9 mouse cellular contexts compared by ENCODE assay signal in the genomic region with DNA sequence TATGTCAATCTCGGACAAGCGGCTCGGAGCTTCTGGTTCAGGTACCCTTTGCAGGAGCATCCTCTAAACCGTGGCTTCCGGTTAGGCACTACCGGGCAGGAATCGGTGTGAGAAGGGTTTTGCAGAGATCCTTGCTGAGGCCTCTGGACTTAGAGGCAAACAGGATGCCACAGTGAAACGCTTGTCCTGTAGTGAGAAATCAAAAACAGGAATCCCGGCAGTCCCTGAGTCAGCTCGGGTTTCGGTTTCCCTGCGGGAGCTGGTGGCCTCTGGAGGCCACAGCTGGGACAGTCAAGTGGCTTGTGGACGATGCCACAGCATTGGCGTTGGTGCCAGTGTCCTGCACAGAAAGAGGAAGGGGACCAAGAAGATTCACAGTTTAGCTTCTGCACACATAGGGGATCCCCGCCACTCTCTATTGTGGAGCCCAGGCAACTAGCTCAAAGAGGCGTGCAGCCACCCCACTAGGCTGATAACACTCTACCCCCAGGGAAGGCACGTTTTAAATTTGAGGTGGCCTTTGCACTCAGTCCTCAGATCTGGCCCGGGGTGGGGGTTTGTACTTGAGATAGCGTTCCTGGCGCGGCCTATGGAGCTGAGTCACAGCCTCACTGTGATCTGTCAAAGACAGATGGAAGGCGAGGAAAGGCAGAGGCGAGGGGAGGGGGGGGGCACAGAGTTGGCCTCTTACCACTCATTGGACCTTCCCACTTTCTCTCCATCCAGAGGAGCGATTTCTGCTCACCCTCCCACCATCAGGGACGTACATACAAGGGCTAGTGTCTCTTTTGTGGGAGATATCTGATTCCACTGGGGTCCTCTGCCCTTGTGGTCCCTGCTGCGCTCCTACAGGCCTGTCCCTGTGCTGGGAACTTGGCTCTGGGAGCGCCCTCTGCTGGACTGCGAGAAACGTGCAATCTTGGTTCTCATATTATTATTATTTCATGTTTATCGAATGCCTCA. TPM values are rescaled to one million over a fixed set of nuclear protein-coding genes. Genes with fewer than 3 reads are reported as not detected.
DNase-seq lines count a peak whose midpoint lies in the region; ATAC-seq lines count a peak whose summit lies in the region.
"Had no signal": no experiment of that assay in that cellular context is flagged by ENCODE, and none has a peak within 500 bp of the region (broad histone marks: within the 10 kb centered on the region; RNA-seq: fewer than 3 reads in every experiment).

No protein-coding gene starts in this region.

- 0 out of 2 replicates have a peak, but pooled peaks have one; percentile 19 for ATAC-seq in forebrain, embryonic 16.5 days
- peak; percentile 66 for ATAC-seq in hindbrain, embryonic 11.5 days (ENCODE audit: low FRiP score)
- ATAC-seq: Patski had no signal

- H3K27ac ChIP-seq in forebrain, embryonic 16.5 days (ENCODE audit: low read length) = 0 out of 2 replicates have a peak overlapping the region, but pooled peaks have one; percentile 13
- peak overlapping the region; percentile 4; the same call in 1 of the 2 replicates for H3K27ac ChIP-seq in hindbrain, embryonic 11.5 days (ENCODE audit: low read depth, low read length)
- H3K27ac ChIP-seq in macrophage = peak overlapping the region; percentile 98

- H3K9ac ChIP-seq in forebrain, embryonic 16.5 days (replicated peaks; ENCODE audit: low read depth, low read length) = no peak overlapping the region
- peak overlapping the region; percentile 1; the same call in 1 of the 2 replicates for H3K9ac ChIP-seq in hindbrain, embryonic 11.5 days (ENCODE audit: low read depth, low read length)

- WGBS in forebrain, embryonic 16.5 days = 15% methylated on average over 29 of the region's 30 CpGs
- WGBS in hindbrain, embryonic 11.5 days = 10% methylated on average over 30 of the region's 30 CpGs
- under 1% methylated on average over 30 of the region's 30 CpGs for WGBS in macrophage (ENCODE audit: missing documents)

- H3K27me3 ChIP-seq in forebrain, embryonic 16.5 days (replicated peaks; ENCODE audit: control insufficient read depth, insufficient read depth, low read length) = peaks cover 37% of the 10 kb centered on the region
- peaks cover 39% of the 10 kb centered on the region for H3K27me3 ChIP-seq in hindbrain, embryonic 11.5 days (ENCODE audit: control insufficient read depth, insufficient read depth, low read length)
- H3K27me3 ChIP-seq: Patski had no signal

- DNase-seq in cerebellum, adult 11-12 months = peak; percentile 42
- no peak for DNase-seq in cerebellum, adult 9-10 months
- DNase-seq in c-Kit-positive CD71-positive TER-119-positive erythroid progenitor cells, embryonic 14.5 days (ENCODE audit: low spot score) = peak; percentile 84
- peak; percentile 84 for DNase-seq in hindbrain, embryonic 11.5 days (ENCODE audit: low spot score)
- peak; percentile 60 to 83 for DNase-seq in layer of hippocampus, postnatal 25 days (ENCODE audit: extremely low spot score in 1 of 2, low spot score in 1 of 2)
- peak; percentile 81 for DNase-seq in right cerebral cortex, postnatal 4 days

- no peak overlapping the region for H3K4me2 ChIP-seq in forebrain, embryonic 16.5 days (ENCODE audit: low read length)
- peak overlapping the region; percentile 27 for H3K4me2 ChIP-seq in hindbrain, embryonic 11.5 days (replicated peaks; ENCODE audit: low read depth, low read length)

- H3K4me3 ChIP-seq in forebrain, embryonic 16.5 days (replicated peaks; ENCODE audit: low read length) = no peak overlapping the region
- H3K4me3 ChIP-seq in hindbrain, embryonic 11.5 days (ENCODE audit: low read depth, low read length) = no peak overlapping the region
- H3K4me3 ChIP-seq in macrophage (ENCODE audit: inconsistent target) = peak overlapping the region; percentile 51

- no peaks in the 10 kb centered on the region for H3K79me2 ChIP-seq in macrophage (ENCODE audit: inconsistent target)

- no peaks in the 10 kb centered on the region for H3K36me3 ChIP-seq in forebrain, embryonic 16.5 days (ENCODE audit: control insufficient read depth, insufficient read depth)
- H3K36me3 ChIP-seq in hindbrain, embryonic 11.5 days (ENCODE audit: control insufficient read depth, insufficient read depth, low read length) = no peaks in the 10 kb centered on the region
- no peaks in the 10 kb centered on the region for H3K36me3 ChIP-seq in macrophage (ENCODE audit: inconsistent target)

- H3K9me3 ChIP-seq in forebrain, embryonic 16.5 days (ENCODE audit: control insufficient read depth, low read length) = no peaks in the 10 kb centered on the region
- H3K9me3 ChIP-seq in hindbrain, embryonic 11.5 days (ENCODE audit: control insufficient read depth, low read length) = no peaks in the 10 kb centered on the region

- H3K4me1 ChIP-seq in forebrain, embryonic 16.5 days (replicated peaks; ENCODE audit: control insufficient read depth, insufficient read depth, low read length) = peaks cover 28% of the 10 kb centered on the region
- peaks cover 17% of the 10 kb centered on the region; the same call in 1 of the 2 replicates for H3K4me1 ChIP-seq in hindbrain, embryonic 11.5 days (replicated peaks; ENCODE audit: control insufficient read depth, insufficient read depth, low read length)

RNA-seq across cellular contexts. Expression of a gene that starts 2.9 kb away (rescaled TPM):
- polyA plus RNA-seq in forebrain, embryonic 16.5 days (2015; fragmentation: Nextera tagmentation; extraction: Ambion mirVana) = 24.9 and 32.0 TPM in 2 replicates
- 5.2 and 5.7 TPM in 2 replicates for polyA plus RNA-seq in hindbrain, embryonic 11.5 days (2014; fragmentation: Nextera tagmentation; extraction: Ambion mirVana)
- 10 to 100 TPM; 74.0 to 85.1 TPM for total RNA-seq in layer of hippocampus, postnatal 25 days (2021)
- 10 to 100 TPM in 21 of 26 experiments, 1 to 10 TPM in 5; 5.5 to 39.0 (median 18.5) TPM for total RNA-seq in macrophage (2018; cell fraction: chromatin; rRNA removed)
- total RNA-seq in macrophage (2018; cell fraction: cytosol; rRNA removed) = 1 to 10 TPM; 2.4 to 9.2 (median 7.3) TPM
- 10 to 100 TPM in 19 of 26 experiments, 1 to 10 TPM in 7; 4.9 to 34.1 (median 16.7) TPM for total RNA-seq in macrophage (2018; cell fraction: nucleus; rRNA removed)
- polyA plus RNA-seq in macrophage (2018) = 6.5 to 7.1 TPM (median 6.8 TPM) in 3 replicates

RNA-seq across cellular contexts. Expression of a gene that starts 18.7 kb away (rescaled TPM):
- 213 and 234 TPM in 2 replicates for polyA plus RNA-seq in forebrain, embryonic 16.5 days (2015; fragmentation: Nextera tagmentation; extraction: Ambion mirVana)
- polyA plus RNA-seq in hindbrain, embryonic 11.5 days (2014; fragmentation: Nextera tagmentation; extraction: Ambion mirVana) = 306 and 307 TPM in 2 replicates
- 100 to 1,000 TPM; 144 to 156 TPM for total RNA-seq in layer of hippocampus, postnatal 25 days (2021)
- total RNA-seq in macrophage (2018; cell fraction: chromatin; rRNA removed) = 10 to 100 TPM; 40.1 to 93.8 (median 70.7) TPM
- 100 to 1,000 TPM; 123 to 178 (median 150) TPM for total RNA-seq in macrophage (2018; cell fraction: cytosol; rRNA removed)
- total RNA-seq in macrophage (2018; cell fraction: nucleus; rRNA removed) = 10 to 100 TPM; 45.9 to 97.7 (median 66.8) TPM
- polyA plus RNA-seq in macrophage (2018) = 166 to 206 TPM (median 199 TPM) in 3 replicates

RNA-seq across cellular contexts. Expression of a gene that starts 37.4 kb away (rescaled TPM):
- 10.4 and 13.7 TPM in 2 replicates for polyA plus RNA-seq in forebrain, embryonic 16.5 days (2015; fragmentation: Nextera tagmentation; extraction: Ambion mirVana)
- 6.9 and 8.0 TPM in 2 replicates for polyA plus RNA-seq in hindbrain, embryonic 11.5 days (2014; fragmentation: Nextera tagmentation; extraction: Ambion mirVana)
- total RNA-seq in layer of hippocampus, postnatal 25 days (2021) = 10 to 100 TPM; 12.7 to 16.4 TPM
- 100 to 1,000 TPM; 145 to 475 (median 281) TPM for total RNA-seq in macrophage (2018; cell fraction: chromatin; rRNA removed)
- total RNA-seq in macrophage (2018; cell fraction: cytosol; rRNA removed) = 100 to 1,000 TPM in 1 of 26 experiments, 10 to 100 TPM in 25; 31.2 to 105 (median 49.4) TPM
- total RNA-seq in macrophage (2018; cell fraction: nucleus; rRNA removed) = 100 to 1,000 TPM; 118 to 306 (median 168) TPM
- 22.8 to 47.7 TPM (median 23.6 TPM) in 3 replicates for polyA plus RNA-seq in macrophage (2018)

Comparison
In these comparisons a context has a peak if more than half of its experiments do, and no peak if none do; other contexts are left out.
1. H3K27ac ChIP-seq: peak in every context shown above with its lines; median percentile 98 in macrophage; 13 in forebrain, embryonic 16.5 days; 4 in hindbrain, embryonic 11.5 days.